Mouse (Mus musculus) right cerebral cortex, postnatal 10 days (tissue): ENCODE measurements around the gene Ncan.

Experiments
- DNase-seq, 2 experiments: peaks; one replicate each; pipeline ENCODE4 v3.0.0; 2021; ENCODE audit warnings: low spot score in 2 of 2

Gene Ncan

GRCm38 (mm10) chr8:70120667-70121066 is at the start of gene Ncan:
TSS of gene Ncan (minus strand) at chr8:70120873.
- peak; percentile 95 to 97 for DNase-seq

GRCm38 (mm10) chr8:70170116-70170515 is 49.4 kb upstream of the Ncan start:
- no peak for DNase-seq

GRCm38 (mm10) chr8:70166504-70167110 is 45.9 kb upstream of the Ncan start:
- peak; percentile 51 to 71 for DNase-seq

GRCm38 (mm10) chr8:70163316-70163715 is 42.6 kb upstream of the Ncan start:
- DNase-seq = no peak

- DNase-seq = no peak
Observed at GRCm38 (mm10) chr8:70160015-70160414, 39.3 kb upstream of the Ncan start.

GRCm38 (mm10) chr8:70159211-70159610 is 38.5 kb upstream of the Ncan start:
- DNase-seq = no peak

GRCm38 (mm10) chr8:70158069-70158853 is 37.6 kb upstream of the Ncan start:
- DNase-seq = peak; percentile 73 to 81

GRCm38 (mm10) chr8:70157240-70157800 is 36.6 kb upstream of the Ncan start:
- DNase-seq = no peak

GRCm38 (mm10) chr8:70152537-70153257 is 32.0 kb upstream of the Ncan start:
- DNase-seq = peak; percentile 79 to 85

- DNase-seq = no peak
Observed at GRCm38 (mm10) chr8:70150158-70150557, 29.5 kb upstream of the Ncan start.

- DNase-seq = no peak
Observed at GRCm38 (mm10) chr8:70147678-70148607, 27.3 kb upstream of the Ncan start.

- no peak for DNase-seq
Observed at GRCm38 (mm10) chr8:70139981-70140380, 19.3 kb upstream of the Ncan start.

GRCm38 (mm10) chr8:70139026-70139857 is 18.6 kb upstream of the Ncan start, which contains the start of the genes Rfxank, Borcs8 and Mef2b:
TSS of gene Rfxank (minus strand) at chr8:70139154.
TSS of gene Borcs8 (plus strand) at chr8:70139499.
TSS of gene Mef2b (plus strand) at chr8:70139711.
- DNase-seq = peak; percentile 99

GRCm38 (mm10) chr8:70137890-70138289 is 17.2 kb upstream of the Ncan start:
- DNase-seq = no peak

GRCm38 (mm10) chr8:70136591-70136990 is 15.9 kb upstream of the Ncan start:
- no peak for DNase-seq

- DNase-seq = no peak
Observed at GRCm38 (mm10) chr8:70134931-70135330, 14.3 kb upstream of the Ncan start.

GRCm38 (mm10) chr8:70134086-70134485 is 13.4 kb upstream of the Ncan start:
- DNase-seq = no peak

- peak; percentile 87 to 90 for DNase-seq
Observed at GRCm38 (mm10) chr8:70131166-70131883, 10.7 kb upstream of the Ncan start, which contains the start of gene Nr2c2ap. TSS of gene Nr2c2ap (plus strand) at chr8:70131333.

GRCm38 (mm10) chr8:70130066-70130465 is 9.4 kb upstream of the Ncan start:
- DNase-seq = no peak
